Mouse (Mus musculus): ENCODE data around the gene Map3k15.

- no peak for TF ChIP-seq CTCF (IDR thresholded peaks at IDR 0.05; ENCODE audit: borderline replicate concordance, extremely low read depth, insufficient read depth, insufficient read length)
- no peak for TF ChIP-seq POLR2A (IDR thresholded peaks at IDR 0.05; ENCODE audit: borderline replicate concordance, extremely low read depth, insufficient read depth, insufficient read length, poor library complexity, severe bottlenecking)
Observed at GRCm38 (mm10) chrX:159942569-159942968, 45.7 kb upstream of the Map3k15 start.

Measured in brain, embryonic 14.5 days (tissue).